Comparison of ENCODE assay signal across 11 mouse cellular contexts in the genomic region with DNA sequence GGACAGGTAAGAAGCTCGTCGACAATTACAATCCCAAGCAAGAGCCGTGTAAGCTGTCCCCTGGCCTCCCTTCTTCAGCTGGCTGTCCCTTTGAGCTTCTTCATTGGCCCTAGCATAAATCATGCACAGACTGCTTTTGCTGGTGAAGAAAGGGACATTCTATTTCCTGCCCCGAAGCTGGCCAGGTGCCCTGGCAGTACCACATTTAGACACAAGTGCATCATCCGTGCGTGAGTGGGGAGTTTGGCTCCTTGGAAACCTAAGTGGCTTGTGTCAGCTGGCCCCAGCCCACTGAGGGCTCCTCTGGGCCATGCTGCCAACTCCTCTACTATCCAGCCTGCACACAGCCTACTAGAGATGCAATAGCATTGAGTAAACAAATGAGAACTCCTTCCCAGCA. TPM values are rescaled to one million over a fixed set of nuclear protein-coding genes. Genes with fewer than 3 reads are reported as not detected.
DNase-seq lines count a peak whose midpoint lies in the region; TF ChIP-seq lines count a peak whose summit lies in the region.
"Had no signal": no experiment of that assay in that cellular context is flagged by ENCODE, and none has a peak within 500 bp of the region (broad histone marks: within the 10 kb centered on the region; RNA-seq: fewer than 3 reads in every experiment).

A gene (minus strand): TSS at position 141 of the 400 bp plus-strand sequence.

- no peak for DNase-seq in layer of hippocampus, adult 2 months (ENCODE audit: low spot score in 2 of 2)
- DNase-seq in layer of hippocampus, adult 8-10 months (ENCODE audit: low spot score in 2 of 2), result no peak
- peak; percentile 79 to 84 for DNase-seq in heart, adult 18-20 months
- DNase-seq in heart, postnatal 4 days, result peak; percentile 83
- peak; percentile 53 to 60 for DNase-seq in right cerebral cortex, postnatal 10 days (ENCODE audit: low spot score in 2 of 2)
- no peak for DNase-seq in embryo, embryonic 10.5 days (ENCODE audit: low spot score)
- no peak for DNase-seq in lung, postnatal 14 days
- DNase-seq: layer of hippocampus, adult 9-11 months; lung, embryonic 14.5 days; retina, postnatal 1 day had no signal

- H3K4me3 ChIP-seq in layer of hippocampus, adult 2 months, result no peak within 1 kb of the TSS
- H3K4me3 ChIP-seq: embryonic facial prominence, embryonic 13.5 days had no signal

- H3K27ac ChIP-seq in layer of hippocampus, adult 2 months, result no peak within 1 kb of the TSS
- H3K27ac ChIP-seq: embryonic facial prominence, embryonic 13.5 days had no signal

- TF ChIP-seq CTCF in layer of hippocampus, adult 2 months (conservative IDR thresholded peaks at IDR 0.05), result peak; percentile 15; the same call in 1 of the 2 replicates

RNA-seq across cellular contexts. Expression of the gene that starts here (rescaled TPM):
- 1 to 10 TPM; 4.1 to 4.9 TPM for total RNA-seq in layer of hippocampus, adult 2 months (2021)
- total RNA-seq in layer of hippocampus, adult 8-10 months (2022), result 1 to 10 TPM; 1.3 to 8.9 (median 2.6) TPM
- 100 to 1,000 TPM; 473 to 486 TPM for total RNA-seq in heart, adult 18-20 months (2021)
- 100 to 1,000 TPM; 245 to 262 TPM for total RNA-seq in heart, postnatal 4 days (2021)

Comparison
In these comparisons a context has a peak if more than half of its experiments do, and no peak if none do; other contexts are left out.
1. RNA of the gene that starts here (total RNA-seq): 473 to 486 TPM in heart, adult 18-20 months and 245 to 262 TPM in heart, postnatal 4 days; 4.1 to 4.9 TPM in layer of hippocampus, adult 2 months and 1.3 to 8.9 TPM in layer of hippocampus, adult 8-10 months; every median in the first group is over 10 times any median in the second.
2. DNase-seq: peak in heart, adult 18-20 months (2 of 2), heart, postnatal 4 days (single experiment) and right cerebral cortex, postnatal 10 days (2 of 2); none in layer of hippocampus, adult 2 months (0 of 2), layer of hippocampus, adult 8-10 months (0 of 2), embryo, embryonic 10.5 days (single experiment) and lung, postnatal 14 days (single experiment).